Mouse (Mus musculus) forebrain, embryonic 12.5 days (tissue): ENCODE results near the gene Trib3. TPM values are rescaled to one million over a fixed set of nuclear protein-coding genes. Genes with fewer than 3 reads are reported as not detected.
A peak's percentile ranks its signal among the peaks of the same experiment; 100 is the strongest.
"Not testable (repeated sequence)": the region's sequence is repeated elsewhere in the genome, so short reads cannot be mapped to it uniquely, and the experiment has no call there.

Experiments
- ATAC-seq: fragments of 200-750 bp; cut with Nextera tagmentation; 2 replicates; pipeline ENCODE4 v1.8.0; 2017; ENCODE audit warnings: moderate TSS enrichment; ENCODE audit not compliant: low FRiP score
- H3K27ac ChIP-seq: fragments of 300-500 bp; sonication (generic); 2 replicates; pipeline ENCODE4 v1.5.1; 2016; ENCODE audit warnings: mild to moderate bottlenecking
- H3K27me3 ChIP-seq: fragments of 300-500 bp; sonication (generic); 2 replicates; pipeline ENCODE4 v1.6.1; 2016; ENCODE audit warnings: mild to moderate bottlenecking
- H3K36me3 ChIP-seq: fragments of 300-500 bp; sonication (generic); replicated peaks from 2 replicates; pipeline ENCODE4 v1.6.1; 2016; ENCODE audit warnings: mild to moderate bottlenecking
- H3K4me1 ChIP-seq: fragments of 300-500 bp; sonication (generic); 2 replicates; pipeline ENCODE4 v1.6.1; 2016
- H3K4me2 ChIP-seq: fragments of 300-500 bp; sonication (generic); 2 replicates; pipeline ENCODE4 v1.6.1; 2016; ENCODE audit warnings: mild to moderate bottlenecking, moderate library complexity
- H3K4me3 ChIP-seq: fragments of 300-500 bp; sonication (generic); replicated peaks from 2 replicates; pipeline ENCODE4 v1.5.1; 2016; ENCODE audit warnings: mild to moderate bottlenecking
- H3K9ac ChIP-seq: fragments of 300-500 bp; sonication (generic); 2 replicates; pipeline ENCODE4 v1.6.1; 2016; ENCODE audit warnings: mild to moderate bottlenecking
- H3K9me3 ChIP-seq: fragments of 300-500 bp; sonication (generic); 2 replicates; pipeline ENCODE4 v1.6.1; 2016
- WGBS: fragments of 180-500 bp; shearing (Covaris S2); methylation state at CpG from one replicate; pipeline ENCODE4 v1.1.7; 2016; 5-methylcytosine and 5-hydroxymethylcytosine counted together
- polyA plus RNA-seq: library from polyadenylated mRNA; unstranded; fragments of >200 nt; fragmentation: Nextera tagmentation; extraction: Ambion mirVana; gene quantifications from 2 replicates; pipeline ENCODE4 v1.2.1, GENCODE M21; 2016

Gene Trib3
- polyA plus RNA-seq, 1 experiment from 2014 or later: 2.8 TPM

DNA sequence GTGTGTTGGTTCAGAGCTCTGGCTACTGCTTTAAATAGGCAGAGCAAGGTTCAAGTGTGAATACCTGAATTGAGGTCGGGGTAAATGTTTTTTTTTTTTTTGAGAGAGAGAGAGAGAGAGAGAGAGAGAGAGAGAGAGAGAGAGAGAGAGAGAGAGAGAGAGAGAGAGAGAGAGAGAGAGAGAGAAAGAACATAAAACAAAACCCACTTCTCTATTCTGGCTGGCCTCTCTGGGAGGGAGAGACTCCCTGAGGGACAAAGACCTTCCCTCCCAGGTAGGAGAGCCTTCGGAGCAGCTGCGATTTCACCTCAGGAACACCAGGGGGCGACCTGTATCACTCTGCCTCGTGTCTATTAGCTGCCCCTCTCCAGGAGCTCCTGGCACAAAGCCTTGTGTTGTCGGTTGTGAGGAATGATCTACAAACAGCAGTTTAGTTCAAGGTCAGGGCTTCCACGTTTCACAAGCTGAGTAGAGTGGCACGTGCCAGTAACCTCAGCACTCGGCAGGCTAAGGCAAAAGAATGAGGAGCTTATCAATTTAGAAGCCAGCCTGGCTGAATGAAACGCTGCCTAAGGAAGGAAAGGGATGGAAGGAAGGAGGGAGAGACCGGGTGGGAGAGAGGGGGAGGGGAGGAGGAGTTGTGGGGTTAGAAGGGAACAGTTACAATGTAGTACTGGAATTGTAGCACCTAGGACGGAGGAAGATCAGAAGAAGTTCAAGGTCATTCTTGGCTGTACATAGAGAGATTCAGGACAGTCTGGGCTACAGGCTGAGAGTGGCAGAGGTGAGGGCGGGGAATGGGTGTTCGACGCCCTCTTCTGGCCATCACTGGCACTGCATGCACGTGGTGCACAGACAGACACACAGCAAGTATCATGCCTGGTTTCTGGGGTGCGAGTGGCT, 19.7 kb upstream of the Trib3 start:
- no peaks in the 10 kb centered on the region for H3K9me3 ChIP-seq
- WGBS: 11% methylated on average over 17 of the region's 17 CpGs
- peak; percentile 69 for ATAC-seq
- no peak overlapping the region; the same call in 1 of the 2 replicates for H3K9ac ChIP-seq
- 0 out of 2 replicates have a peak, but pooled peaks cover 8% of the 10 kb centered on the region for H3K27me3 ChIP-seq
- no peaks in the 10 kb centered on the region for H3K36me3 ChIP-seq
- H3K4me3 ChIP-seq: peak overlapping the region; percentile 4
- H3K4me2 ChIP-seq: peak overlapping the region; percentile 38
- peaks cover 5% of the 10 kb centered on the region; the same call in 1 of the 2 replicates for H3K4me1 ChIP-seq
- H3K27ac ChIP-seq: peak overlapping the region; percentile 74

DNA sequence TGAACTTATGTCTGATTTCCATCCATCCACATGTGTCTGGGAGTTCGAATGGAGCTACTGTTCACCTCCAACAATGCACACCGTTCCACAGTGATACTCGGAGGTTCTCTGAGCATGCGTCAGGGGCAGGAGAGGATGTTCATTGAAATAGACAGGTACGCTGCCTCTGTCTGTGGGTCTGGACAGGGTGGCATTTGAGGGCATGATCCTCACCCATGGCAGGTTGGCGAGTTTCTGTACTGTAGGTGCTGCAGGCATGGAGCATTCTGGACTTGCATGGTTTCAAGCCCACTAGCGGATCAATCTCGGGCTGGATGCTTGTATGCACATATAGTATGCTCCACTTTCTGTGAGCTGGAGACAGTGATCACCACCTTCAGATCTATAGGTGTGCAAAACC, 17.4 kb upstream of the Trib3 start:
- peaks cover 5% of the 10 kb centered on the region; the same call in 1 of the 2 replicates for H3K4me1 ChIP-seq
- H3K27ac ChIP-seq: no peak overlapping the region
- WGBS: 87% methylated on average over 8 of the region's 8 CpGs
- no peaks in the 10 kb centered on the region for H3K36me3 ChIP-seq
- H3K4me2 ChIP-seq: no peak overlapping the region
- no peaks in the 10 kb centered on the region for H3K9me3 ChIP-seq
- H3K4me3 ChIP-seq: no peak overlapping the region
- H3K27me3 ChIP-seq: 0 out of 2 replicates have a peak, but pooled peaks cover 3% of the 10 kb centered on the region
- no peak for ATAC-seq
- H3K9ac ChIP-seq: no peak overlapping the region

DNA sequence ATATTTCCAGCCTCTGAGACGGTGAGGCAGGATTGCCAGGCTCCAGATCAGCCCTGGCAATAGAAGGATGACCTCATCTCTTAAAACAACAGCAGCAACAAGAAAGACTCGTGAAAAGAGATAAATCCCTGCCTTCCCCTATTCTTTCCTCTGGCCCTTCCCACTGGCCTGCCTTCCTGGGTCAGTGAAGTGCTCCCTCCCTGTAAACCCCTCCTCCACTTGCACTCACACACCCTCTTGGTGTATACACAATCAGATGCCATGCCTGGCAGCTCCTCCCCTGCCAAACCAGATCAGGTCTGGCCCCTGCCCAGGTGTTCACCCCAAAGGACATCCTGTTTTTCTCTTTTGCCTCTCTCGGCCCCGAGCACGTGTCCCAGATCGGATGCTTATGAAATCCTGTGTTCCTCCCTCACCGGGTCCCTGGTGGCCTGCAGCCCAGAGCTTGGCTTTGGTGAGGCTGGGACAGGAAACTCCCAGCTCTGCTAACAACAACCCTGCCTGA, 16.5 kb upstream of the Trib3 start:
- Histone ChIP-seq H3K36me3 (no peaks in the 10 kb centered on the region), H3K4me3 (no peak overlapping the region), H3K27me3 (0 out of 2 replicates have a peak, but pooled peaks cover 3% of the 10 kb centered on the region), H3K27ac (no peak overlapping the region), H3K9ac (no peak overlapping the region), H3K9me3 (no peaks in the 10 kb centered on the region), H3K4me2 (no peak overlapping the region), H3K4me1 (peaks cover 5% of the 10 kb centered on the region; the same call in 1 of the 2 replicates)
- WGBS: 57% methylated on average over 7 of the region's 7 CpGs
- no peak for ATAC-seq

DNA sequence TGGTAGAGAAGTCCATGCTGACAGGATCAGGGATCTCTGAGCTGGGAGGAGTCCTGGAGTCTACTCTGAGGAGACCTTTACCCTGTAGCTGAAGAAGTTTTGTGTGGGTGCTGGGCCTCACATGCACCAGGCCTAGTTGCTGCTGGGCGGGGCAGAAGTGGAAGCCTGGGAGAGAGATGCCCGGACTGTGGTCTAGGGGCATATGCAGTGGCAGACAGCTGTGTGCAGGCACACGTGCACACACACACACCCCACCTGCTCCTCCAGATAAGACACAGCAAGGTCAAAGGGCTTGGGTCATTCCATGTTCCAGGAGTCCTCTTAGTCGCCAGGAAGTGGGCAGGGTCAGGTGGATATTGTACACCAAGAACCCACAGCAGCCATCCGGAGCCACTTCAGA, 15.8 kb upstream of the Trib3 start:
- no peak for ATAC-seq
- 82% methylated on average over 5 of the region's 5 CpGs for WGBS
- Histone ChIP-seq H3K9ac (no peak overlapping the region), H3K27me3 (0 out of 2 replicates have a peak, but pooled peaks cover 3% of the 10 kb centered on the region), H3K27ac (no peak overlapping the region), H3K4me2 (no peak overlapping the region), H3K4me3 (no peak overlapping the region), H3K36me3 (no peaks in the 10 kb centered on the region), H3K4me1 (peaks cover 5% of the 10 kb centered on the region; the same call in 1 of the 2 replicates), H3K9me3 (no peaks in the 10 kb centered on the region)

DNA sequence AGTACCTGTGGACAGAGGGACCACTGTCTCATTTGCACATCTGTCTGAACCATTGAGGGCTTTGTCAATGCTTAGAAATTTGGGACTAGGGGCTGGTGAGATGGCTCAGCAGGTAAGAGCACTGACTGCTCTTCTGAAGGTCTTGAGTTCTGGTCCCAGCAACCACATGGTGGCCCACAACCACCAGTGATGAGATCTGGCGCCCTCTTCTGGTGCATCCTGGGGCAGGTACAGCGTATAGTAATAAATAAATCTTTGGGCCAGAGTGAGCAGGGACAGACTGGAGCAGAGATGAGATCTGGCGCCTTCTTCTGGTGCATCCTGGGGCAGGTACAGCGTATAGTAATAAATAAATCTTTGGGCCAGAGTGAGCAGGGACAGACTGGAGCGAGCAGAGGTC, 15.1 kb upstream of the Trib3 start:
- H3K4me1 ChIP-seq, H3K27ac ChIP-seq, ATAC-seq, H3K36me3 ChIP-seq, H3K27me3 ChIP-seq, H3K9me3 ChIP-seq, H3K4me3 ChIP-seq, H3K9ac ChIP-seq, H3K4me2 ChIP-seq: not testable (repeated sequence)
- WGBS: 78% methylated on average over 5 of the region's 5 CpGs

DNA sequence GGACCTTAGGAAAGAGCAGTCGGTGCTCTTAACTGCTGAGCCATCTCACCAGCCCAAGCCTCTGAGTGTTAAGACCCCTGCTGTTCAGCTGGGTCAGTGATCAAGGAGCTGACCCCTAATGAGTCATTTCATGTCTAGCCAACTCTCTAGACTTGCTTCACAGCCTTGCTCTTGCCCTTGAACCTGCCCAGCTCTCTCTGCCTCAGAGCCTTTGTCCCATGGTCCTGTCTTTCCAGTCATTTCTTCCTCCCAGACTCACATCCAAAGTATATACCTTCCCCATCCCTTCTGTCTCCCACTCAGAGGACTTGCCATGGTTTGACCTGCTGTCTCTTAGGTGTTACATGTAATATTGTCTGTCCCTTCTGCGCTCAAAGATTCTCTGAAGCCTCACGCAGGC, 13.4 kb upstream of the Trib3 start:
- Histone ChIP-seq H3K27ac (no peak overlapping the region), H3K4me1 (no peaks in the 10 kb centered on the region; the same call in 1 of the 2 replicates)

DNA sequence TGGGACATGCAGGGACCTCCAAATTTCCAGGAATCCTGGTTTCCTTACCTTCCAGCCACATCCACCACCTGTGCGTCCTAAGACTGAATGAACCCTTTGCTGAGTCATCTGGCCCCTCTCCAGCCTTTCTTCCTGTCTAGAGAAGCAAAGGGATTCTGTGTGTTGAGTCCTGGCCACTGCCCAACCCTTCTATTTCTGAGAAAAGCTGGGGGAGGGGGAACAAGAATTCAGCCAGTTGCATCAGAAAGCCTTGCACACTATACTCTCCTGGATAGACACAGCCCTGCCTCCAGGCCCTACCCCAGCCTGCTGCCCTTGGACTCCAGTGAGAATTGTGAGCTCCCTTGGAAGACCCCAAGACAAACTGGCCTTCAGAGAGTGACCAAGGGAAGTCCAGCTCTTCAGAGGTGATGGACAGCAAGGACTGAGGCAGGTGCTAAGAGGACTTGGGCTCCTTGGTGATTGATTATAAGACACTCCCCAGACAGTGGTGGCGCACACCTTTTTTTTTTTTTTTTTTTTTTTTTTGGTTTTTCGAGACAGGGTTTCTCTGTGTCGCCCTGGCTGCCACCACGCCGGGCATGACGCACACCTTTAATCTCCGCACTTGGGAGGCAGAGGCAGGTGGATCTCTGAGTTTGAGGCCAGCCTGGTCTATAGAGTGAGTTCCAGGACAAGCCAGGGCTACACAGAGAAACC, 6.2 kb upstream of the Trib3 start:
- Histone ChIP-seq H3K27ac (no peak overlapping the region), H3K36me3 (no peaks in the 10 kb centered on the region), H3K4me1 (no peaks in the 10 kb centered on the region), H3K27me3 (peaks cover 9% of the 10 kb centered on the region), H3K9ac (no peak overlapping the region), H3K4me3 (no peak overlapping the region), H3K9me3 (no peaks in the 10 kb centered on the region), H3K4me2 (no peak overlapping the region)
- 91% methylated on average over 8 of the region's 8 CpGs for WGBS
- no peak for ATAC-seq

More for the DNA sequence above, 13.4 kb upstream of the Trib3 start:
- Histone ChIP-seq H3K9ac (no peak overlapping the region), H3K36me3 (no peaks in the 10 kb centered on the region), H3K4me2 (no peak overlapping the region), H3K9me3 (no peaks in the 10 kb centered on the region), H3K27me3 (0 out of 2 replicates have a peak, but pooled peaks cover 3% of the 10 kb centered on the region), H3K4me3 (no peak overlapping the region)
- ATAC-seq: no peak
- 92% methylated on average over 3 of the region's 3 CpGs for WGBS

DNA sequence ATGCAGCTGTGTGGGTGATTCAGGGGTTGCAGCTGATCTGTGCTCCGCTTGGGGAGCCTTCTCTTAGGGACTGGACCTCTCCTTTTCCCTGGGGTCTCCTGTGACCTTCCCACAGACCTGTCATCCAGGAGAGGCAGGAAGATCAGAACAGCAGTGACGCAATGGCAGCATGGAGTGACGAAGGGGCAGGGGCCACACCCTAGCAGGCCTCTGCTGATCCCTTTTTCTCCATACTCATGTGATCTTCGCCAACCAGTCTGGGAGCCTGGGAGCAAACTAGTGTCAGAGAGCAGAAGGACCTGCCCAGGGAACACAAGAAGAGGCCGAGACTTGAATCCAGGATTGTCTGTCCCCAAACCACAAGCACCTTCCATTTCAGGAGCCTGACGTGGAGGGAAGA, 5.4 kb upstream of the Trib3 start:
- Histone ChIP-seq H3K27ac (no peak overlapping the region), H3K9ac (no peak overlapping the region), H3K4me2 (no peak overlapping the region), H3K36me3 (no peaks in the 10 kb centered on the region), H3K9me3 (no peaks in the 10 kb centered on the region), H3K4me3 (no peak overlapping the region), H3K27me3 (peaks cover 16% of the 10 kb centered on the region), H3K4me1 (peaks cover 4% of the 10 kb centered on the region)
- 89% methylated on average over 6 of the region's 6 CpGs for WGBS
- ATAC-seq: no peak

DNA sequence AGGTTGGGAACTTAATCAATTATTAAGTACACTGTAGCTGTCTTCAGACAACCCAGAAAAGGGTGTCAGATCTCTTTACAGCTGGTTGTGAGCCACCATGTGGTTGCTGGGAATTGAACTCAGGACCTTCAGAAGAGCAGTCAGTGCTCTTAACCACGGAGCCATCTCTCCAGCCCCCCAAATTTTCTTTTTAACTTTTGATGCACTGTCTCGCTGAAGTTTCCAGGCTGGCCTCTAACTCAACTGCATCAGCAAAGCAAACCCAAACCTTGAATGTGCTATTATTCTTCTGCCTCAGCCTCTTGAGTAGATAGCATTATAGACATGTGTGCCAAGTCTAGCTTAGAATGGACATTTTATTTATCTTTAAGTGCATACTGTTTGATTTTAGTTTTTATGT, 3.9 kb upstream of the Trib3 start:
- H3K4me2 ChIP-seq: no peak overlapping the region
- 82% methylated on average over 2 of the region's 2 CpGs for WGBS
- H3K4me1 ChIP-seq: peaks cover 16% of the 10 kb centered on the region
- H3K9me3 ChIP-seq: no peaks in the 10 kb centered on the region
- H3K9ac ChIP-seq: no peak overlapping the region
- no peaks in the 10 kb centered on the region for H3K36me3 ChIP-seq
- H3K27ac ChIP-seq: no peak overlapping the region
- no peak for ATAC-seq
- H3K27me3 ChIP-seq: peaks cover 21% of the 10 kb centered on the region
- no peak overlapping the region for H3K4me3 ChIP-seq

DNA sequence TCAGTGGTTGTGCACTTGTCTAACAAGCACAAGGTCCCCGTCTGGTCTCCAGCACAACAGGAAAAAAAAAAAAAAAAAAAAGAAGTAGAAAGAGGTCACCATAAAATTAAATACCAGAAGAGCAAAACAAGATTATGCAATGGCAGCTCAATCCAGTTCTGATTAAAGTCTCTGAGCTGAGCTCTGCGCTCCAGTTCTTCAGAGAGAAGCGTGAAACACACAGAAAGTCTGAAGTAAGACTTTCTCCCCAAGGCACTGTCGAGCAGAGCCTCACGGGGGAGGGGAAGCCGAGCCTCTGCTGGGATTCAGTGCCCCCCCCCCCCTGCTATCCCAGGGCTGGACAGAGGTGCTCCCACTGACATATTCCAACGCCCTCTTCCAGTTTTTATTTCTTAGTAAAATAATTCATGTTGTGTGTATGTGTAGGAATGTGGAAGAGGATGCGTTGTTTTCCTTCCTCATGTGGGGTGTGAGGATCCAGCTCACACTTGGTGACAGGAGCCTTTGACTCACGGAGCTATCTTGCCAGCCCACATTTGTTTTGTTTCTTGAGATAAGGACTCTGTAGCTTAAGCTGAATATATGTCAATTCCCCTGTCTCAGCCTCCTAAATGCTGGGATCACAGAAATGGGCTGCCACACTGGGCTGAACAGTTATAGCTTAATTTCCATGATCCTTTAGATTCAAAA, 3.1 kb upstream of the Trib3 start:
- no peak for ATAC-seq
- Histone ChIP-seq H3K27me3 (peaks cover 28% of the 10 kb centered on the region), H3K36me3 (no peaks in the 10 kb centered on the region), H3K4me1 (peaks cover 16% of the 10 kb centered on the region), H3K4me3 (no peak overlapping the region), H3K27ac (no peak overlapping the region), H3K9ac (no peak overlapping the region), H3K9me3 (no peaks in the 10 kb centered on the region), H3K4me2 (no peak overlapping the region)
- WGBS: 43% methylated on average over 9 of the region's 9 CpGs

DNA sequence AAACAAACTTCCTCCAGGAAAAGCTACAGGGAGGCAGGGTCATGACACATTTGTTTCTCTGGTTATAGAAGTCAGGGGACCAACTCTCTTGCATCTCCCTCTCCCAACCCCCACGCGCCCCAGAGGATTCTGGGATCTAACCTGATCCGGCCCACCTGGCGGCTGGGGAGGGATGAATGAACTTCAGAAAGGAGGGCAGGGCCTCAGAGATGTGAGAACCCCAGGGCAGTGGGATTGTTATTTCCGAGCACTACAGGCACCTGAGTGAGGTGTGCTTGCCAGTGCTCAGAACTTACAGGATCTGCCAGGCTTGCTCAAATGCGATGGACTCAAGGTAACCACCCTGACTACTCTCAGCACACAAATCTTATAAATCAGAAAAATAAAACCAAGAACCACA, 1.6 kb upstream of the Trib3 start:
- no peak overlapping the region for H3K4me2 ChIP-seq
- ATAC-seq: no peak
- no peaks in the 10 kb centered on the region for H3K9me3 ChIP-seq
- H3K27me3 ChIP-seq: peaks cover 31% of the 10 kb centered on the region
- no peak overlapping the region for H3K4me3 ChIP-seq
- H3K27ac ChIP-seq: no peak overlapping the region
- H3K9ac ChIP-seq: no peak overlapping the region
- H3K4me1 ChIP-seq: peaks cover 16% of the 10 kb centered on the region
- H3K36me3 ChIP-seq: no peaks in the 10 kb centered on the region
- 60% methylated on average over 6 of the region's 6 CpGs for WGBS

DNA sequence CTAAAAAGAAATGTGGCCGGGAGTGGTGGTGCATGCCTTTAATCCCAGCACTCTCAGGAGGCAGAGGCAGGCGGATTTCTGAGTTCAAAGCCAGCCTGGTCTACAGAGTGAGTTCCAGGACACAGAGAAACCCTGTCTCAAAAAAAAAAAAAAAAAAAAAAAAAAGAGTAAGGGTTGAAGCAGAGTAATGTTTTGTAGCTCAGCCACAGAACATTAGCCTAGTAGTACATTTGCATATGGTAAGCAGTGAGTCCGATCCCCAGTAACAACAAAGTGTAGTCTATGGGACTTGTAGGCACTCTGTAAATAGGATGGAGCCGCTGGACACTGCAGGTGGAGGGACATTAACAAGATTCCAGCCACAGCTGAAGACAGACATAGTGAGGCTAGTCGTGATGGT, 1.1 kb upstream of the Trib3 start:
- no peak overlapping the region for H3K27ac ChIP-seq
- no peak for ATAC-seq
- no peaks in the 10 kb centered on the region for H3K36me3 ChIP-seq
- H3K27me3 ChIP-seq: peaks cover 31% of the 10 kb centered on the region
- no peak overlapping the region for H3K4me2 ChIP-seq
- no peak overlapping the region for H3K9ac ChIP-seq
- 61% methylated on average over 5 of the region's 5 CpGs for WGBS
- peaks cover 16% of the 10 kb centered on the region for H3K4me1 ChIP-seq
- H3K4me3 ChIP-seq: no peak overlapping the region
- no peaks in the 10 kb centered on the region for H3K9me3 ChIP-seq
